In genomic region chr9:103702452-103702851, GRCm38 (mm10) we compare ENCODE assay signal across 14 mouse cellular contexts. TPM values are rescaled to one million over a fixed set of nuclear protein-coding genes. Genes with fewer than 3 reads are reported as not detected.
A peak's percentile ranks its signal among the peaks of the same experiment; 100 is the strongest.
DNase-seq lines count a peak whose midpoint lies in the region; TF ChIP-seq lines count a peak whose summit lies in the region.
"Had no signal": no experiment of that assay in that cellular context is flagged by ENCODE, and none has a peak within 500 bp of the region (broad histone marks: within the 10 kb centered on the region; RNA-seq: fewer than 3 reads in every experiment).

No protein-coding gene starts in this region.

- intact Hi-C loops in left cerebral cortex, adult 2 months (cut with DNase I), result loop anchor here (5.0 kb wide), 1 partner anchor 210 kb away; no protein-coding TSS in a partner anchor
- intact Hi-C loops in left cerebral cortex, postnatal 25 days (cut with DNase I), result no loop called here

- peak; percentile 18 for TF ChIP-seq CTCF in left cerebral cortex, adult 2 months (IDR thresholded peaks at IDR 0.05)

- H3K4me3 ChIP-seq in left cerebral cortex, adult 2 months, result no peak overlapping the region
- H3K4me3 ChIP-seq: midbrain, embryonic 12.5 days had no signal

- DNase-seq in embryo, embryonic 10 days (ENCODE audit: low spot score), result peak; percentile 35
- no peak for DNase-seq in embryo, embryonic 10.5 days (ENCODE audit: low spot score)
- no peak for DNase-seq in left cerebral cortex, adult 2 months (ENCODE audit: extremely low spot score in 1 of 2, low spot score in 2 of 2)
- DNase-seq in left cerebral cortex, postnatal 25 days (ENCODE audit: low spot score in 2 of 2), result no peak
- DNase-seq in 416B (ENCODE audit: low read depth) (peak; percentile 32), ZHBTc4 (ENCODE audit: low read depth, low spot score) (peak; percentile 65)
- DNase-seq in frontal cortex, postnatal 25 days (ENCODE audit: low spot score in 2 of 2), result no peak
- DNase-seq in spleen, postnatal 14 days (ENCODE audit: low spot score in 2 of 2), result no peak
- DNase-seq: adrenal gland, postnatal 36 days; cerebellum, adult 11 months; lung, adult 18-20 months; thymus, adult 18-20 months had no signal

- H3K27ac ChIP-seq in left cerebral cortex, adult 2 months, result no peak overlapping the region
- H3K27ac ChIP-seq: midbrain, embryonic 12.5 days had no signal

RNA-seq across cellular contexts. Expression of gene Tmem108, which starts 59.2 kb away (rescaled TPM):
- 10 to 100 TPM; 30.3 to 31.1 TPM for total RNA-seq in left cerebral cortex, adult 2 months (2021)
- 10 to 100 TPM; 30.4 to 31.4 TPM for total RNA-seq in left cerebral cortex, postnatal 25 days (2021)
- total RNA-seq: hematopoietic stem cell, adult 5-6 weeks had no signal

Comparison
In these comparisons a context has a peak if more than half of its experiments do, and no peak if none do; other contexts are left out.
1. DNase-seq: peak in embryo, embryonic 10 days (single experiment), 416B (single experiment) and ZHBTc4 (single experiment); none in embryo, embryonic 10.5 days (single experiment), left cerebral cortex, adult 2 months (0 of 2), left cerebral cortex, postnatal 25 days (0 of 2), frontal cortex, postnatal 25 days (0 of 2) and spleen, postnatal 14 days (0 of 2).